Mouse (Mus musculus): ENCODE measurements around the gene Slmap.

Slmap gene

GRCm38 (mm10) chr14:26476391-26476790, 58.3 kb downstream of the Slmap start:
- DNase-seq (ENCODE audit: low spot score in 2 of 2): no peak

DNA sequence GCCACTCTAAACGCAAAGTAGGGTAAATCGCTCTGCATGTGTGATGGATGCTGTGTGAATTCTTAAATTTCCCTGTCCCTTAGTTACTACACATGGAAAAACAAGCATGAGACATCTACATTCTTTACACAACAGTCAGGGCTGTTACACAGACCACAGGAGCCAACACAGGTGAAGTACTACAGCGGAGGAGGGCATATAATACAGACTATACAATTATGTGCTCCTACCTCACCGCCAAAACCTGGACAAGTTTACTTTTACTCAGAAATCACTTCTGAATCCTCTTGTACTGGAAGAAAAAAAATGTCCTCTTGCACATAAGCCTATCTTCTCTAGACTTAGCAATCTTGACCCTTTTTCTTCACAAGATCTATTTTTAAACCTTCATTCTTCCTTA, 66.8 kb downstream of the Slmap start:
- no peak for DNase-seq (ENCODE audit: low spot score in 2 of 2)

DNA sequence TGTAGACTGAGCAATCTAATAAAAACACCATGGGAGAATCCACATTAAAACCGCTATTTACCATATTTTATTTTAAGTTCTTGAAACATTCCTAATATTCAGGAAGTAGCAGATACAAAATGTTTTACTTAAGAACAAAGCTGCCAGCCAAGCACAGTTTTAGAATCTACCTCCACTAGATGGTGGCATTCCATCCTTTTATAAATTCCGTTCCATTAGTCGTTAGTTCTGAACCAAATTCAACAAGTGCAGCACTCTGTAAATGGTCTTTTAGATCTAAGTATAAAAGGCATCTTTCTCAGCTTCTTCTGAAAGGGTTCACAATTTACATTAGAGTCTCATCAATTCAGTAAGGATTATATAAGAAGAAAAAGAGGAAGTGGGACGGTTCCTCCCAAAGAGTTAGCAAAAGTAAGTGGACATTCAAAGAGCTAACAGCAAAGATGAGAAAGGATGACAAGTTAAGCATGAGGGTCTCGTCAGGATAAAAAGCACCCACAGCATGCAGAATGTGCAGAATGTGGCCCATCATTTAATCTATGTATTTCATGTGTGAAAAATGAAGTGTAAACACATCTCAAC, 68.1 kb downstream of the Slmap start:
- DNase-seq (ENCODE audit: low spot score in 2 of 2): no peak

- no peak for DNase-seq (ENCODE audit: low spot score in 2 of 2)
Measured at GRCm38 (mm10) chr14:26465898-26466297, 68.8 kb downstream of the Slmap start.

DNA sequence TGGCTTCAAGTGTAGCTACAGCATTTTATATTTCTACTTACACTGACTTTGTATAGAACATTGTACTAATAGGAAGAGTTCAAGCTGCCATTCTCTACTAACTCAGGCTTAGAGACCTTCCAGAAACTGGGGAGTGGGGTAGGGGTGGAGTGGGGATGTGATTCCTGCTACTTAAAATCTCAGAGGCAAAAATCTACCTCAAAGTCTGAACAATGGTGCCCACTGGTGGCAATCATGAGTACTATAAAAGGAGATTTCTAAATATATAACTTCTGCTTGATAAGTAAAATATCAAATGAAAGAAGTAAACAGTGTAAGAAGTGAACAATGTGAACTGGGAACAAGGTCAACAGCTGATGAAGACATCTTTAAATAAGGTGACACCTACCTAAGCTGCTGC, 75.2 kb downstream of the Slmap start:
- DNase-seq (ENCODE audit: low spot score in 2 of 2): no peak

DNA sequence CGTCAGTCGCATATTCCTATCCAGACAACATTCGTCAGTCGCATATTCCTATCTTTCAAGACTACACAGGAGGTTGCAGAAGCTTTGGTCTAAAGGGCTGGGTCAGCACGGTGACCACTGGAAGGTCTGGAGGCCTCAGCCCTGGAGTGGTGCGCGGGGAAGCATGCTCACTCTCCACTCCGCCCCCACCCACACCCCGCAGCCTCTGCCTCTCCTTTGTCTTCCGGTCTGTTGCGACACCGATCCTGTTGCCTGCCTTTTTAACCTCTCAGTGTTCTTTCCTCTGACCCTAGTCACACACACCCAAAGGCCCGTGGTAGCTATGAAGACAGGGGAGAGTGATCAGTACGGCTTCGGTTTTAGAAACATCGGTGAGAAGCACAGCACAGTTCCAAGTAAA, 79.9 kb downstream of the Slmap start:
- DNase-seq (ENCODE audit: low spot score in 2 of 2): no peak

DNA sequence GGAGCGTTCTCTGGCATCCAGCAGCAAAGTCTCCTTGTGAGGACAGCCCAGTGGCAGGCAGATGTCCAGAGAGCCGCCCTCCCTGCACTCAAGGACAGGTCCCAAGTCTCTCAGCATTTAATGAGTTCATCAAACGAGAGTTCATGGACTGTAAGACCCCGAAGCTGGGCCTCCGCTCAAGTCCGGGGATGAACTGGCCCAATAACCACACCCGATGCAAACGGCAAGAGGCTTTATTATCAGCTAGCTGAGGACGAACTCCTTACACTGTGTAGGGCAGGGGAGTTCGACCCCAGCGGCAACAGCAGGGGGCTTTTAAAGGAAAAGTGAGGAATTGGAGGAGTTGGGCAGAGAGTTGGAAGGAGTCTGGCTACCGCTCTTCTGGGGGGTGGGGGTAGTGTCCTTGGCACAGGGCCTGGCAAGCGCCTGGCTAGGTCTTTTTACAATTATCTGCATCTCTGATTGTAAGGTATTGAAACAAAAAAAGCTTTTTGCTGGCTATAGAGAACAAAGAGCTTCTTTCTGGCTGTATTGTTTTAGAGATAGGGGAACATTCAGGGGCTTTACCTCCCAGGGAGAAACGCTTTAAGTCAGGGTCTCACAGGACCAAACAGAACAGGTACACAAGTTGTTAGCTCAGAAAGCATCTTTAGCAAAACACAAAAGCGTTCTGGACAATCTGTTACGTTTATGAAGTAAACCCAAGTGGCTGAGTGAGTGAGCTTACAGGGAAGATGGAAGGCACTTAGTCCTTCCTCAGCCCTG, 84.5 kb downstream of the Slmap start:
- no peak for DNase-seq (ENCODE audit: low spot score in 2 of 2)

DNA sequence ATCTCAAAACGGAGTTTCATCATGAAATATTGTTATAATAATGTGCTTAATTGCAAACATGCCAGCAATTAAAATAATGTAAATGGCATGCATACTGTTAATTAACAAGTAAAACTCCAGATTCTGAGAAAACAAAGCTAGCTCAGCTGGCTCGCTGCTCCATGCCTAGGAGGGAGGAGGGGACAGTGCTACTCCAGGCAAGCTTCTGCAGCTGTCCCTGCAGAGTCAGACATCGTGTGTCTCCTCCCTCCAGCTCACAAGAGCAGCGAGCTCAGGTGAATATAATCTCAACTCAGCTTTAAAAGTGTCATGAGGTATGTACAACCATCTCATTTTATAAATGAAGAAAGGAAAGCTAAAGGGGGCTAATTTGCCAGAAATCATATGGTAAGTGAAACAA, 86.2 kb downstream of the Slmap start:
- no peak for DNase-seq (ENCODE audit: low spot score in 2 of 2)

DNA sequence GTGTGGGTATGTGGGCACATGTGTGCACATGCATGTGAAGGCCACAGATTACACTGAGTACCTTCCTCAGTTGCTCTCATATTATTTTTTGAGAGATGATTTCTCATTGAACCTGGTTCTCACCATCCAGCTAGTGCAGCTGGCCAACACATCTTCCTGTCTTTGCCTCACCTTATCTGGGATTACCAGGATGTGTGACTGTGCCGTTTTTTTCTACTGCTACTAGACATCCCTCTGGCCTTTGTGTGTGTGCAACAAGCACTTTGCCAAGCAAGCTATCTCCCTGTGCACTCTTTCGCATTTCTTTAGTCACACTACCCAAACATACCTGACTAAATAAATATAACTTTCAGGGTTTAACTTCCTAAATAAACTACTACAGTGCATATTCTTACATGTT, 87.5 kb downstream of the Slmap start:
- no peak for DNase-seq (ENCODE audit: low spot score in 2 of 2)

GRCm38 (mm10) chr14:26446538-26446937, 88.2 kb downstream of the Slmap start:
- no peak for DNase-seq (ENCODE audit: low spot score in 2 of 2)

GRCm38 (mm10) chr14:26442534-26442933, 92.2 kb downstream of the Slmap start:
- DNase-seq (ENCODE audit: low spot score in 2 of 2): no peak

GRCm38 (mm10) chr14:26441041-26441812, 93.5 kb downstream of the Slmap start:
- no peak for DNase-seq (ENCODE audit: low spot score in 2 of 2)

GRCm38 (mm10) chr14:26439996-26440395, 94.7 kb downstream of the Slmap start:
- DNase-seq (ENCODE audit: low spot score in 2 of 2): no peak

GRCm38 (mm10) chr14:26437771-26438170, 97.0 kb downstream of the Slmap start:
- no peak for DNase-seq (ENCODE audit: low spot score in 2 of 2)

DNA sequence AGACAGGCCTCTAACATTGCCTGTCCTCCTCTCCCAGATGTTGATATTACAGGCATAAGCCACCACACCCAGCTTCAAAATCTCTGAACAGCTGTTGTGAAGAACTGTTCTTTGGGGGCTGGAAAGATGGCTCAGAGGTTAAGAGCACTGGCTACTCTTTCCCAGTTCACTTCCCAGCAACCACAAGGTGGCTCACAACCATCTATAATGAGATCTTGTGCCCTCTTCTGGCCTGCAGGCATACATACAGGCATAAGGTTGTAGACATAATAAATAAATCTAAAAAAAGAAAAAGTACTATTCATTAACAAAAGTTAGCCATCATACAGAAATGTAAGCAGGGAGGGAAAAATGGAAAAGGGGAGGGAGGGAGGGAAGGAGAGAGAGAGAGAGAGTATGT, 98.4 kb downstream of the Slmap start:
- DNase-seq (ENCODE audit: low spot score in 2 of 2): no peak

DNA sequence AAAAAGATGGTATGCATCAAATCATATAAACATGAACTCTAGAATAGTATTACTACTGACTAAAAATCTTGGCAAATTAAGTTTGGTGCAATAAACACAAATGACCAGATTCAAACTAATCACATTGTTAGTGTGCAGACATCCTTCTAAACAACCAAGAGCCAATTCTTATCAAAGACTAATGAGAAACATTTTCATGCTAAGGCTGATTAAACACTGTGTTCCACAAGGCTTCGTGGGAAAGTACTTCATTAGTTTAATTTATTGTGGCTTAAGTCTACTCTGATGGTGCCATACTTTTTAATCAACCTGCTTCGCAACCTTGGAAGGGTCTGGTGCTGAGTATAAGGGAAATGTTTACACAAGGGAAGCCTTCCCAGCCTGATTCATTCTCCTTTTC, 102.4 kb downstream of the Slmap start:
- no peak for DNase-seq (ENCODE audit: low spot score in 2 of 2)

- no peak for DNase-seq (ENCODE audit: low spot score in 2 of 2)
Measured at GRCm38 (mm10) chr14:26431919-26432318, 102.8 kb downstream of the Slmap start.

- DNase-seq (ENCODE audit: low spot score in 2 of 2): no peak
Measured at GRCm38 (mm10) chr14:26420231-26420630, 114.5 kb downstream of the Slmap start.

GRCm38 (mm10) chr14:26417956-26418355, 116.8 kb downstream of the Slmap start:
- no peak for DNase-seq (ENCODE audit: low spot score in 2 of 2)

DNA sequence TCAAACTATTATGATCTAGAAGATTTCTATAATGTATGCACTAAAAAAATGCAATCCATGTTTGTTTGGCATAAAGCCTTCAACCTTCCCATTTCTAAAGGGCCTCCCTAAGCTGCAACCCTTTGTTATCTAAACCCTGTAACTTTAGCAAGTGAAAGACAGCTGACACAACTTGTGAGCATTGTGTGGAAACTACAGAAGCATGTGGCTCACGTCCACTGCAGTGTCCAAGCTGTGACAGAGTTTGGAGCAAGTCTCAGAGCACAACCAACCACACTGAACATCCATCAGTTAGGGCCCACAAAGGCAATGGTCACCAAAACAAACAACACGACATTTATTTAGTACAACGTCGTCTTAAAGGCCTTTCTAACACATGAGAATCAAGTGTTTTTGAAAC, 117.6 kb downstream of the Slmap start:
- DNase-seq (ENCODE audit: low spot score in 2 of 2): no peak

- no peak for DNase-seq (ENCODE audit: low spot score in 2 of 2)
Measured at GRCm38 (mm10) chr14:26413581-26413980, 121.2 kb downstream of the Slmap start.

DNA sequence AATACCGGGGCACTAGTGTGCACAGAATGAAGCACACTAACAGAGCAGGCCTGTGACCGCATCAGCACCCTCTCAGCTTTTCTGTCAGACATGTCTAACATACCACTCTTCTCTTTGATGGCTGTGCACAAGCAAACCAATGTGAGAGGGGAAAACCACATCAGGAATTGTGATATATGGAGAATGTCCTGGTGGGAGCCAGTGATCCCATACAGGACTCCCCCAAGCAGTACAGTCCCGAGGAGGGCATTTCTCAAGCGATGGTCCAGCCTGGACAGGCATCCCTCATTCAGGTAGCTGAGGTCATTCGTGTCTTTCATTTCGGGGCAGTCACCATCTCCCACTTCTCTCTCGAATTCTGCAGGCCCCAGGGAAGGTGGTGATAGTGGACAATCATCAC, 128.0 kb downstream of the Slmap start:
- DNase-seq (ENCODE audit: low spot score in 2 of 2): no peak
